Mouse (Mus musculus): ENCODE measurements around the gene Gm17019. TPM values are rescaled to one million over a fixed set of nuclear protein-coding genes. Genes with fewer than 3 reads are reported as not detected.

The Gm17019 gene
- not detected in 2 replicates for polyA plus RNA-seq (2012; rRNA removed)

GRCm38 (mm10) chr5:15032898-15033297 lies at the start of gene Gm17019:
Gene Gm17019, minus strand, starts transcription at chr5:15032998.

Other genes starting within 250 kb of the Gm17019 start
- not detected in 2 replicates for gene Gm9758, start 118.1 kb downstream of the Gm17019 start, polyA plus RNA-seq (2012; rRNA removed)
- gene Speer4e, start 94.6 kb downstream of the Gm17019 start, polyA plus RNA-seq (2012; rRNA removed) = not detected in 2 replicates
- gene Gm10354, start 54.1 kb downstream of the Gm17019 start, polyA plus RNA-seq (2012; rRNA removed) = not detected in 2 replicates